Mouse (Mus musculus) CD4-positive helper T cell, adult 2 months (primary cell): Measurements from ENCODE around the gene Cysrt1.
"Not testable (repeated sequence)": the region's sequence is repeated elsewhere in the genome, so short reads cannot be mapped to it uniquely, and the experiment has no call there.

Experiments used
- DNase-seq: peaks from one replicate; pipeline ENCODE4 v3.0.0-alpha.2; 2012; ENCODE audit warnings: low read depth, missing footprints, low spot score

Gene Cysrt1

DNA sequence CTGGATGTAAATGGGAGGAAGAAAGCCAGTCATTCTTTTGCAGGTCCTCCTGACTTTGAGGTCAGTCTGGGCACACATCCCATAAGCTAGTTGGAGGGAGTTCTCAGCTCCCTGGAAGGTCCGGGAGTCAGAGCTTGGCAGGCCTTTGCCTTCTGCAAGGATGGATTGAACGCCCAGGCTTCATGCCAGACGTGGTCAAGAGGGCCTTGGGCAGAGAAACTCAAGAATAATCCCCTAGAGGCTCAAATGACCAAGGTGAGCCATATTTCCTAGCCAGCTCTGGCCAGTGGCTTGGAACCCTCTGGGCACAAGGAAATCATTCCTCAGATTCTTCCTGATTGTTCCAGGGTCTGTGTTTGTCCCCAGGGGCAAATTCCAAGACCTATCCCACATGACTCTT, 22.6 kb upstream of the Cysrt1 start:
- DNase-seq = no peak

DNA sequence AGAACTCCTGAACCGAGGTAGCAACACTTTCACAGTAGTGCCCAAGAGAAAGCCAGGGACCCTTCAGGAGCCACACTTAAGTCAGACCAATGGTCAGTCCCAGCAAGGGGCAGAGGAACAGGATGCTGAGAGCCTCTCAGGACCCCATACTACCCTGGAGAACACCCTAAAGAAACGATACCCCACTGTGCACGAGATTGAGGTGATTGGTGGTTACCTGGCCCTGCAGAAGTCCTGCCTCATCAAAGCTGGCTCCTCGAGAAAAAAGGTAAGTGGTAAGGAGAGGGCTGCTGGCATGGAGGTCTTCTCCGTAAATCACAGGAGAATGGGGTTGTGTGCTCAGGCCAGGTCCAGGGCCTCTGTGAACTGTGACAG, 22.0 kb upstream of the Cysrt1 start:
- DNase-seq = no peak

DNA sequence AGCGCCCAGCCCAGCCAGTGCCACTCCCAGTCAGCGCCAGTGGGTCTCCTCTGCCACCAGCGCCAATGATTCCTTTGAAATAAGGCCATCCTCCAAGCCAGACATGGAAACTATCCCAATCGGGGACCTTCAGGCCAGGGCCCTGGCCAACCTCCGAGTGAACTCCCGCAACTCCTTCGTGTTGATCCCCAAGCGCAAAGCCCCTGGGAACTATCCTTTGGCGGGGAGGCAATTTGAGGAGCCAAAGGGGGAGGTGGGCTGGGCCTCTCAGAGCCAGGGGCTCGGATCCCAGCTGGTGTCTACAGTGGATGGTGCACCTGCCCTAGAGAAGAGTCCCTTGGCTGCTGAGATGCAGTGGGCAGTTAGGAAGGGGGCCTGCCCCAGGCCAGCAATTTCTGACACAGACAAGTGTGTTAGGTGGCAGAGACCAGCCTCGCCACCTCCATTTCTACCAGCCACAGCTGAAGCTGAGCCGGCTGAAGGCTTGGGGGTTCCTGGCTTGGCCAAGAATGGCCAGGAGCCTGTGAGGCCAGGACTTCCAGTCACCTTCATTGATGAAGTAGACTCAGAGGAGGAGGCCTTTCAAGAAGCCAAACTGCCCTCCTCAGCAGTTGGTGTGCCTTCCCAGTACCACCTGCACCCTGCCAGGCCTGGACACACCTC, 21.5 kb upstream of the Cysrt1 start:
- DNase-seq = no peak

DNA sequence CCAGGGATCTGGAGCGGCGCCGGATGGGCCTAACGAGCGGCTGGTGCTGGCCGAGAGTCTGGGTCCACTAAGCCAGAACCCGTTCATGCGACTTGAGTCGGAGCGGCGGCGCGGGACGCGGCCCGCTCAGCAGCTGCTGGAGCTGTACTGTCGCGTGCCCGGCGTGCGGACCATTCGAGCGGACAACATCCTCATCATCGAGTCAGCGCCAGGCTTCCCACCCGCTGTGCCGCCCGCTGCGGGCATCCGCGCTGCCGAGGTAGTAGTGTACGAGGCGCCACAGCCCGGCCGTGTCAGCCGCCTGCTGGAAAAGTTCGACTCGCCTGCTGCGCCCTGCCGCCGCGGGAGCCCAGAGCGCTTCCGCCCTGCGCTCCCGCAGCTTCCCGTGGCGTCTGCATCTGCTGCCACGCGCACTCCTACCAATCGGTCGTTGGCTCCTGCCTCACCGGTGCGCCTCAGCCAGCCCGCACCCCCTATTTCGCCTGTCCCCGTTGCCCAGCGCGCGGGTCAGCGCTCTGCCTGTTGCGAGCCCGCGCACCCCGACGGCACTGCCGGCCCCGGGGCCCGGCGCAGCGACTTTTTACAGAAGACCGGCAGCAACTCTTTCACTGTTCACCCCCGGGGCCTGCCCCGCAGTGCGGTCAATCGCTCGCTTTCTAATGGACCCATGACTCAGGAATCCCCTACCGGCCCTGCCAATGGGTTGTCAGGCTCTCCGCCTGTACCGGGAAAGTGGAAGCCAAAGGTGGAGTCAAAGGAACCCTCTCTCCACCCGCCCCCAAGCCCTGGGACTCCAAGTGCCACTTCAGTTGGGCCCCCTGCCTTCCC, 20.8 kb upstream of the Cysrt1 start:
- peak; percentile 82 for DNase-seq

DNA sequence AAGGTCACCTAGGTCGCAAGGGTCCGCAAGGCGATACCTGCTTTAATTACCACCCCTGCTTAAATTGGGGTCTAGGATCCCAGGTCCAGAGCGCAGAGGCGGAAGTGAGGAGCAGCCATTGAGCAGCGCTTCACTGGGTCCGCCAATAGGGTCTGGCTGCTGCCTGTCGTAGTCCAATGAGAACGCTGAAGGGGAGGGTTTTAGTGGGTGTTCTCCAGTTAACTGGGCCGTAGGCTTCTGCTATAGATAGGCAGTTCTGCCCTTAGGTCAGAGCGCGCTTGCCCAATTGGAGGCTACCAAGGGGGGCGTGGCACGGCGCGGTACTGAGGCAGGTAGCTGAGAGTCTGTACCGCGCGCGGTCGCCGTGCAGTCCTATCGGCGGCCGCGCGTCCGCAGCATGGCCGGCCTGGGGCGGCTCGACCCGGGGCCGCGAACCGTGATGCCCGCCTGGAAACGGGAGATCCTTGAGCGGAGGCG, 20.1 kb upstream of the Cysrt1 start, which contains the start of gene Tprn:
TSS of gene Tprn (plus strand) at position 328 of the 477 bp plus-strand sequence.
- DNase-seq = peak; percentile 96

DNA sequence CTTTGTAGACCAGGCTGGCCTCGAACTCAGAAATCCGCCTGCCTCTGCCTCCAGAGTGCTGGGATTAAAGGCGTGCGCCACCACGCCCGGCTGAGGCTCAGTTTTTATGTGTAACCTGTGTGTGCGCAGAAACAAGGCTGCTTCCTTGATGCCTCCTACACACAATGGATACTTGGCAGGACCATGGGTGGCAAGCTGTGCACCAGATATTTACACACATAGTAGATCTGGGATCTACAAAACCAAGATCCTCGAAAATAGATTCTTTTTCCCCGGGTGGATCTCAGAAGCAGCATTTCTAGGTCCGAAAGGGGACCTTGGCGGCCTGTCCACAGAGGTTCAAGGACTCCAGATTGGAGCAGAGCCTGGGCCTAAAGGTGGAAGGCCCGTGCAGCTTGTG, 19.6 kb upstream of the Cysrt1 start:
- DNase-seq = no peak

DNA sequence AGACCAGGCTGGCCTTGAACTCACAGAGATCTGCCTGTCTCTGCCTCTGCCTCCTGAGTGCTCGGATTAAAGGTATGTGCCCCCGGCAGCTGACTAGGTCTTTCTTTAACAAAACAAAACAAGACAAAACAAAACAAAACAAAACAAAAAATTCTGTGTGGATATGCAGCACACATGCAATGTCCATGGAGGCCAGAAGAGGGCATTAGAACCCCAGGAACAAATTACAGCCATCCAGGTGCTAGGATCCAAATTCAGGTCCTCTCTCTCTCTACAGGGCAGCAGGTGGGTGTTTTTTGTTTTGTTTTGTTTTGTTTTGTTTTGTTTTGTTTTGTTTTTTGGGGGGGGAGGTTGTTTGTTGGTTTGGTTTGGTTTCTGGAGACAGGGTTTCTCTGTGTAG, 16.6 kb upstream of the Cysrt1 start:
- peak; percentile 44 for DNase-seq

DNA sequence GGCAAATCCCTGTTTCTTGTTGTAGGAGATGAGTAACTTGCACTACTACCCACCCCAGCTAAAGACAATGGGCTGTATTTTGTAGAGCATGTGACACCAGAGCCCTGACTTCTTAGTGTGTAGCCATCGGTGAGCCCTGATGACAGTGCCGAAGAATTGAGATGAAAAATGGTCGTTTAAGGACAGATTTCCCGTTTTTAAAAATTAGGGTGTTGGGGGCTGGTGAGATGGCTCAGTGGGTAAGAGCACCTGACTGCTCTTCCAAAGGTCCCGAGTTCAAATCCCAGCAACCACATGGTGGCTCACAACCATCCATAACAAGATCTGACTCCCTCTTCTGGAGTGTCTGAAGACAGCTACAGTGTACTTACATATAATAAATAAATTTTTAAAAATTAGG, 15.0 kb upstream of the Cysrt1 start:
- not testable (repeated sequence) for DNase-seq

DNA sequence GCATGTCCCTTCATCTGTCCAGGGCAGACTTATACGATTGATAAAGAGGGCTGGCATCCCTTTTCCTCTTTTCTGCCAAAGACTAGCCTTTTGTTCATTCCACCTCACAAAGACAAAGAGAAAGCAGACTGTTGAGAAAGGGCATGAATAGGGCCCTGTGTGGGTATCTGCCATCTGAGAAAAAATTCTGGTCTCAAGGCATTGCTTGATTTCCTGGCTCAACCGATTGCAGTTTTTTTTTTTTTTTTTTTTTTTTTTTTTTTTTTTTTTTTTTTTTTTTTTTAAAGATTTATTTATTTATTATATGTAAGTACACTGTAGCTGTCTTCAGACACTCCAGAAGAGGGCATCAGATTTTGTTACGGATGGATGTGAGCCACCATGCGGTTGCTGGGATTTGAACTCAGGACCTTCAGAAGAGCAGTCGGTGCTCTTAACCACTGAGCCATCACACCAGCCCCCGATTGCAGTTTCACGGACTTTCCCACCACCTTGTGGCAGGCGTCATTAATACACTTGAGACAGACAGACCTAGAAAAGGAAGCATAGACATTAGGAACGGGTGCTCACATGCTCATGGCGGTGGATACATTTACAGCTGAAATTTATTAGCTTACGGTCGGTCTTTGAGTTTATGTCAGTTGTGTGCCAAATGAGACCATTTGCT, 14.3 kb upstream of the Cysrt1 start:
- peak; percentile 79 for DNase-seq

DNA sequence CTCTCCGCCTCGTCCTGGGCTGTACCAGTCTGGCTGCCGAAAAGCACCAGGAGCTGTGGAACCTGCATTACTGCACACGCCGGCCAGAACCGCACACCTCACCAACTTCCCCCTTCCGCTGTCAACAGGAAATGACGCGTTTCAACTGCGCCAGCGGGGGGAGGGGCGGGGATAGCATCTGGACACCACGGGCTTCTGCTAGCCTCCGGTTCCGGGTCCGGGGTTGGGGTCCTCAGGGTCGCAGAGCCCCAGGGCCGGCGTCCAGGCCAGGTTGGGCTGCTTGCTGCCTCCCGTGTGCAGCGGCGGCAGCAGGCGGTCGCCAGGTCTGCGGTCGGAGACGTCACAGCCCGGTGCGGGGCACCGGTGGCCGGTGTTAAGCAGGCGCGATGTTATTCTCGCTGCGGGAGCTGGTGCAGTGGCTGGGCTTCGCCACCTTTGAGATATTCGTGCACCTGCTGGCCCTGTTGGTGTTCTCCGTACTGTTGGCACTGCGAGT, 13.1 kb upstream of the Cysrt1 start, which contains the start of gene Tmem203:
TSS of gene Tmem203 (plus strand) at position 156 of the 496 bp plus-strand sequence.
- DNase-seq = peak; percentile 94

DNA sequence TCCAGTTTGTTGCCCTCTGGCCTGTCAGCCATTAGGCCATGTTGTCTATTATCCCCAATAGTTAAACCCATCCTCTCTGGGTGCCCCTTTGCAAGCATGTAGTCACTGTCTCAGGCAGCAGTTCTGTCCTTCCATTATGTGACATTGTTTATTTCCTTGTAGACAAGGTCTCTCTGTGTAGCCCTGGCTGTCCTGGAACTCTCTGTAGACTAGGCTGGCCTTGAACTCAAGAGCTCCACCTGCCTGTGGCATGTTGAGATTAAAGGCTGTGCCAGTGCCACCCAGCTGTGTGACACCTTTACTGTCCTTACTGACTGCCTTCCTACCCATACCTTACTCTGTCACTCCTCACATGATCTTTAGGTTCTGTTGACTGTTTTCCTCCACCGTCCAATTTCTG, 10.1 kb upstream of the Cysrt1 start:
- peak; percentile 44 for DNase-seq

DNA sequence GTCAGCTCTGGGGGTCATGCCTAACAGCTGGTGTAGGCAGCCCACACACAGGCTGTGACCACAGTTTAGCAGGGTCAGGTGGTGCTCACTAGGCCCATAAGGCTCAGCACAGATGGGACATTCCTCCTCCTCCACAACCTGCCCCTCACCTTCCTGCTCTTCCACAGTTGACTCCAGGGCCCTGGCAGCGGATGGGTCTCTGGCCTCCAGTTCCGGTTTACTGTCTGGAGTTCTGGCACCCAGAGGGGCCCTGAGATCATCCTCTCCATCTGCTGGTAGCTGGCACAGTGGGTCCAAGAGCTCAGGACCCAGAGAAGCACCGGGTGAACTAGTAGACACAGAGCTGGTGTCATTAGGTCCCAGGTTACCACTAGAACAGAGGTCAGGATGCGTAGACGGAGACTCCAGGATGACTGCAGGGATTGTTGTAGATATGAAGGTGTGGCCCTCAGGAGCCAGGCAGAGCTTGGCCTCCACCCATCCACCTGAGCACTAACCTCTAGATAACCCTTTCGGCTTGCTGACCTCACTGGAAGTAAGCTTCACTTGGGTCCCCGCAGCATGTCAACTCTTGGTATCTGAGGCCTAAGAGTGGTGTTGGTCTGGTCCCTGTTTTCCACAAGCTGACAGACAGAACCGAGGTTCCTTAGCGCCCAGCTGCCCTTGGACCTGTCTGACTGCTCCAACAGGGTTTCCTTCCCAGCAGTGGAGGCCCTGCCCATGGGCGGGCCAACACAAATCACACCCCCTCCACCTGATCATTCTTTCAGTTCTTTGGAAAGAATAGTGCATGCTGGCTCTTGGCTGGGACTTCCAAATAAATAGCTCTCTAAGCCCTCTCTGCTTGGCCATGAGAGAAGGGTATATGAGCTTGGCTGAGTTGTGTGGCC, 4.2 kb upstream of the Cysrt1 start, which contains the start of gene AL732309.1:
TSS of gene AL732309.1 (minus strand) at position 681 of the 890 bp plus-strand sequence.
- DNase-seq = no peak

DNA sequence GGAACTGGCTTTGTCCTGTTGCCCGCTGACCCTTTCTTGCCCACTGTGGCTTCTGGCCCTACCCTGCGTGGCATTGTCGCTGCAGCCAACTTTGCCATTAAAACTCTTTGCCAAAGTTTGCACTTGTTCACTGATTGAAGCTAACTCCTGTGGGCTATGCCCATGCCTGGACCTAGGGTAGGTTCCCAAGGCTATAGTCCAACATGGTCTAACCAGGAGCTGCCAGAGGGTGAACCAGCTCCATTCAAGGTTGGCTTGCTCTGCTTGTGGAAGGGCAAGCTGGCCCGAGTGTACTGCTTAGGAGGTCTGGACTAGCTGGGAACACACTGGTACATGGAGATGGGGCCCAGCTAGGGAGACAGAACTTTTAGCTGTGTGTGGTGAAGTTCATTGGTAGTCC, 1.9 kb upstream of the Cysrt1 start:
- no peak for DNase-seq

DNA sequence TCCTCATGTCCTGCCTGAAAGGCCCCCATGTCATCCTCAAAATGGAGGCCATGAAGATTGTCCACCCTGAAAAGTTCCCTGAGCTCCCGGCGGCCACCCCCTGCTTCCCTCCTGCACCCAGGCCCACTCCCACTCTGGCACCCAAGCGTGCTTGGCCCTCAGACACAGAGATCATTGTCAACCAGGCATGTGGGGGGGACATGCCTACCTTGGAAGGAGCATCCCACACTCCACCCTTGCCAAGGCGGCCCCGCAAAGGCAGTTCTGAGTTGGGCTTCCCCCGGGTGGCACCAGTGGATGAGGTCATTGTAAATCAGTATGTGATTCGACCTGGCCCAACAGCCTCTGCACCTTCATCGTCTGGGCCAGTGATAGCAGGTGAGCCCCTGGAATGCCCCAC, 1.1 kb upstream of the Cysrt1 start:
- no peak for DNase-seq

DNA sequence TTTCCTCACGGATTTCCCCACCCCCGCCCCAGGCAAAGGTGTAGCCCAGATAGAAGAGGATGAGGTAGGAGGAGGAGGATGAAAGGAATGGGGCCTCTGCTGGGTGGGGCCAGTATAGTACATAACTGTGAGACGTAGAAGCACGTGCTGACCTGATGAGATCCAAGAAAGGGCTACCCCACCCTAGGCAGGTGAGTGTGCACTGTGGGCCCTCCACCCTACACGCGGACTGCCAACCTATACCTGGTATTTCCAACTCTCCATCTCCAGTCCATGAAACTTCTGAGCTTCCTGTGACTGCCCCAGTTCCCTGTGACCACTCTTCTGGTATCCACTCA, 845 bp downstream of the Cysrt1 start:
- DNase-seq = peak; percentile 36

DNA sequence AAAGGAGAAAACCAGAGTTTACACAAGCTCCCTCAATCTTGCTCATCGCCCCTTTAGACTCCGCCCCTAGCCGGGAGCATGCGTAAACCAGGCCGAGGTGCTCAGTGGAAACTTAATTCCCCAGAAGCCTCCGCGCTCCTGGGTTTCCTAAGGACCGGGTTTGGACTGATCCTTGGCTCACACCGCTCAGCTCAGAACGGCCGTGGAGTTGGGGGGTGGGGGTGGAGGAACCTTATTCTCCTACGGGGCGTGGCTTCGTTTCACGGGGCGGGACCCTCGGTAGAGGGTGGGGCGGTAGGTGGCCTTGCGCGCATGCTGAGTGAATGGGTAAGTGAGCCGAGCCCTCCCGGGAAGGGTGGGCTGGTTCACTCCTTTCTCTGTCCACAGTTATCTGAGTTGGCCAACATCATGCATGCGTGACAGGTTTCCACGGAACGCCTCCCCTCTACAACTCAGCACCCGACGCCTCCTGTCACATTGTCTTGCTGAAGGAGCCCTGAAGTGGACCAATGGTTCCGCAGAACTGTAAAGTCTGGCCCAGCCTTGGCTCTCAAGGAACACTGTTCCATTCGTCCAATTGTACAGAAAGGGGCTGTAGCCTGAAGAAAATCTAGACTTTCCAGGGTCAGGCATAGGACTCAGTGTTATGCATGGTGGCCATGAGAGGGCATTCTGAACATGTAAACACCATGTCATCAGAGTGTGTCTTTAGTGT, 1.4 kb downstream of the Cysrt1 start:
- peak; percentile 66 for DNase-seq

DNA sequence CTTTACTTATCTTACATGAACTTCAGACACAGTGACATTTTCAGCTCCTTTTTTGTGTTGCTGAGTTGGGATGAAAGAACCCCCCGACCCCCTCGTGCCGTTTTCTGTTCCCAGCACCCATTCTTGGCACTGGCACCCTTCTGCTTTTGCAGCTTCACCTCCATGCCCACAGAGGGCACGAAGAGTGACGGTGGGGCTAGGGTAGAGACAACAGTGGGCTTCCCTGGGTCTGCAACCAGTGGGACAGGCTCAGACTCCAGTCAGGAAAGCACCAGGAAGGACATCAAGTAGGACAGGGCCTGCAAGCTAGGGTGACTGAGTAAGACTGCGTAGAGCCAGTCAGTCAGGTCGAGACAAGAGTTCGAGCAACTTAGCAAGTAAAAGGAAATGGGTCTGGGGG, 1.9 kb downstream of the Cysrt1 start:
- DNase-seq = no peak

DNA sequence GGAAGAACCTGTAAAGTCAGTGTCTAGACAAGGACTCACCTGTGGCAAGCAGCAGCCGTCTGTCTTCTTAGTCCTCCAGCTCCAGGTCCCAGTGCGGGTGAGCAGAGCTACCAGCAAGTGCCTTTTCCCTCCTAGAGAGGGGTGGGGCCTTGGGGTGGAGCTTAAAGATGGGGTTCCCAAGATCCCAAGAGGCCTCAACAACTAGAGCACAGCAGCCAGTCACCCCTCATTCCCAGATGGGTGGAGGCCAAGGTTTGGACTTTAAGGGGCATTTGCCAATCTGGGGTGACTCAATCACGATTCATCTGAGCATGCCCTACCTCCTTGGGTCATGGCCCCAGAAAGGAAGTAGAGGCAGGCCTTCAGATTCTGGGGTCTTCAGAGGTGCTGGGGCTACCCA, 2.5 kb downstream of the Cysrt1 start:
- DNase-seq = no peak

DNA sequence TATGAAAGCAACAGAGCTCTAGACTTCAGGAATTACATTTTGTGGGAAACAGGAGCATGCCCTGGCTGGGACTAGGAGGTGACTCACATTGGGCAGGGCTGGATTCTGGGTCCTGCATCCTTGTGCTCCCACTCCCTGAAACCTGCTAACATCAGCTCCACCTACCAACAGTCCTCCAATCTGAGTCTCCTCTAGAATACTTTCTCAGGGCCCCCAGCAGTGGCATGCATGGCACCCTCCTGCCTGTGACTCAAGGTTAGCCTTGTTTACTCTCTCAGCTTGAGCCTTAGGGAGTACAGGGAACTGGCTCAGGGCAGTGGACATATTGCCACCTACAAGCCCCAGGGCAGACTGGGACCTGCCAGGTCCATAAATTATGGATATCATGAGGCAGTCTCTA, 4.1 kb downstream of the Cysrt1 start:
- no peak for DNase-seq

DNA sequence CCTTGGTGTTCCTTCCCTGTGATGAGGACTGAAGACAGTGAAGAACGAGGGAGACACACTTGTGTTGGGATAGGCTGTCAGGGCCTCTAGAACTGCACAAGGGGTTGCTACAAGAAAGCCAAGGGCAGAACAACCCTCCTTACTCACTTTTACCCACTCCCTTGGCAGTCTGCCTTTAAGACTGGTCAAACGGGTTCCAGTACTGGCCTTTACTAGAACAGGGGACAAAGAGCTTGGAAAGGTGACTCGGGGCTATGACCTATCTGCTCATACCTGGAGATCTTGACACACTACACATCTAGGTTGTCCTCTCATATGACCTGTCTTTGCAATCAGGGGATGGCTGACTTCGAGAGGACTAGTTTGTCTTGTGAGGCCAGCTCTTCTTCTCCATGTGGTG, 4.7 kb downstream of the Cysrt1 start:
- DNase-seq = no peak

DNA sequence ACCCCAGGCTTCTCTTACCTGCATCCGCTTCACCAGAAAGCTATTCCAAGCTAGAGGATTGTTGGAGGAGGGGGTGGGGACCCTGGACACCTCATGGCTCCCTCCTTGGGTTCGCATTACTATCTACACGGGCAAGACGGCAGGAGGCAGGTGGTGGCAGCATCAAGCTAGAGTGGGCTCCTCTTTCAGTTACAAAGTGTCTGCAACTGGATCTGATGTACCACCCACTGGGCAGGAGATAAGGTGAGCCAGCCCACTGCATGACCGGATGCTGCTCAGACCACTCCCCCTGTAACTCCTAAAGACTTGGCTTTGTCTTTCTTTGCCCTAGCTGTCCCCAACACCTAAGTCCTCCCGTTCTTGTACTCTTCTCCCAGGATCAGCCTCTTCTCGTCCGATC, 5.6 kb downstream of the Cysrt1 start, which contains the start of gene Rnf224:
TSS of gene Rnf224 (minus strand) at position 174 of the 400 bp plus-strand sequence.
- no peak for DNase-seq
